Mouse (Mus musculus) spleen, adult 2 months (tissue): Measurements from ENCODE around the gene Gen1. TPM values are rescaled to one million over a fixed set of nuclear protein-coding genes. Genes with fewer than 3 reads are reported as not detected.
A peak's percentile ranks its signal among the peaks of the same experiment; 100 is the strongest.

Experiments
- DNase-seq, 2 experiments: peaks; one replicate each; pipeline versions ENCODE4 v3.0.0 to v3.0.0-alpha.2; 2012 to 2021; ENCODE audit warnings: low spot score in 2 of 2, low read depth in 1 of 2
- H3K27ac ChIP-seq: fragments of 200-500 bp; 2 replicates; pipeline ENCODE4 v1.5.1; 2012; ENCODE audit warnings: low read length, inconsistent platforms; ENCODE audit not compliant: insufficient read depth
- H3K27me3 ChIP-seq: fragments of 200-500 bp; 2 replicates; pipeline ENCODE4 v1.6.1; 2012; ENCODE audit warnings: mild to moderate bottlenecking, moderate library complexity, low read length, inconsistent platforms; ENCODE audit not compliant: control insufficient read depth, insufficient read depth
- H3K36me3 ChIP-seq: fragments of 200-500 bp; 2 replicates; pipeline ENCODE4 v1.6.1; 2012; ENCODE audit warnings: mild to moderate bottlenecking, low read length, inconsistent platforms; ENCODE audit not compliant: control insufficient read depth, insufficient read depth
- H3K4me1 ChIP-seq: fragments of 200-500 bp; 2 replicates; pipeline ENCODE4 v1.6.1; 2011; ENCODE audit warnings: inconsistent platforms; ENCODE audit not compliant: control insufficient read depth, insufficient read depth, insufficient read length
- H3K4me3 ChIP-seq: fragments of 200-500 bp; 2 replicates; pipeline ENCODE4 v1.5.1; 2011; ENCODE audit warnings: mild to moderate bottlenecking, inconsistent platforms; ENCODE audit not compliant: insufficient read depth, insufficient read length; ENCODE audit errors: extremely low read depth
- CTCF ChIP-seq: fragments of 200-500 bp; IDR thresholded peaks from 2 replicates; pipeline ENCODE4 v1.5.1; 2011; ENCODE audit warnings: mild to moderate bottlenecking, inconsistent platforms; ENCODE audit not compliant: insufficient read depth, insufficient read length, insufficient replicate concordance; ENCODE audit errors: extremely low read depth
- POLR2A ChIP-seq: fragments of 200-500 bp; IDR thresholded peaks from 2 replicates; pipeline ENCODE4 v1.6.1; 2011; ENCODE audit warnings: low read depth, low read length, inconsistent platforms
- WGBS: fragments of 180-500 bp; shearing (Covaris S2); methylation state at CpG from one replicate; pipeline ENCODE4 v1.1.7; 2018; 5-methylcytosine and 5-hydroxymethylcytosine counted together
- polyA plus RNA-seq: library from polyadenylated mRNA; depleted of rRNA; stranded (reverse); fragments of >200 nt; gene quantifications from 2 replicates; pipeline ENCODE4 v1.2.3, GENCODE M21; 2012

The Gen1 gene
- polyA plus RNA-seq, 1 experiment: 0.28 TPM

DNA sequence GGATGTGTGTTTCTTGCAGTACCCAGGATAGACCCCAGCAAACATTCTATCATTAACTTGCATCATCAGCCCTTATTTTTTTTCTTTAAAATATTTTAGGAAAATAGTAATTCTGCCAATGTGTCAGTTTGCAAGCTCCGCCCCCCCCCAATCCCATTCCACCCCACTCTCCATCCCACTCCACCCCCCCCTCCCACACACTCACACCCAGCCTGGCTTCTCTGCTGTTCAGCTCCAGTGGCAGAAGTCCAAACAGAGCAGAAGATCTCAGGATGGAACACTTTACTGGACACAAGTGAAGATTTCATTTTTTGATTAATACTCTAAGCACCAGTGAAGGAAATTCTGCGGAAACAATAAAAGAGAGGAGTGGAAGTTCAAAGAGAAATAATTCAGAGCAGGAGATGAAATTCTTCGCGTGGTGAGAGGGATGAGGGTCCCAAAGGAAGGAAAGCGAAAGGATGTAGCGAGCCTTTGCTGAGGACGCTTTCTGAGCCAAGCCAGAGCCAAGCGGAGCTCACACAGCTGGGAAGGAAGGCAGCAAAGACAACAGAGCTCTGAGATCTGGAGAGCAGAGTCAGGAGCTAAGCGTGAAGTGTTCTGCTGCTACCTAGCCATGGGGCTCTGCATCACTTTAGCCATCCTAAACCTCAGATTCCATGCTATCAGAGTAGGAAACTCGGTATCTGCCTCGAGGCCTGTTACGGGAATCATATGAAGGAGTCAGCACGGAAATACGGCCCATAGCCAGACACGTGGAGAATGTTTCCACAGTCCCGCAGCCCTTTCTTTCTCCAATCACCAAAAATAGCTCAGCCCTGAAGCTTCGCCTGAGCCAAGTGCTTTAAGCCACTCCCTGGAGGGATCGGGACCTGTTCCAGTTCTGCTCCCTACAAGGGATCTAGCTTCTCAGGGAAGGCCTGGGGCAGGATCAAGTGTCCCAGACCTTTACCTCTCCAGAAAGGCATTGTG is 61.6 kb downstream of the Gen1 start:
- TF ChIP-seq POLR2A (no peak), CTCF (no peak)
- WGBS: 84% methylated on average over 18 of the region's 18 CpGs
- DNase-seq: no peak
- Histone ChIP-seq H3K4me1 (no peaks in the 10 kb centered on the region), H3K27ac (peak overlapping the region; percentile 16; the same call in 1 of the 2 replicates), H3K36me3 (no peaks in the 10 kb centered on the region), H3K27me3 (no peaks in the 10 kb centered on the region), H3K4me3 (no peak overlapping the region)

DNA sequence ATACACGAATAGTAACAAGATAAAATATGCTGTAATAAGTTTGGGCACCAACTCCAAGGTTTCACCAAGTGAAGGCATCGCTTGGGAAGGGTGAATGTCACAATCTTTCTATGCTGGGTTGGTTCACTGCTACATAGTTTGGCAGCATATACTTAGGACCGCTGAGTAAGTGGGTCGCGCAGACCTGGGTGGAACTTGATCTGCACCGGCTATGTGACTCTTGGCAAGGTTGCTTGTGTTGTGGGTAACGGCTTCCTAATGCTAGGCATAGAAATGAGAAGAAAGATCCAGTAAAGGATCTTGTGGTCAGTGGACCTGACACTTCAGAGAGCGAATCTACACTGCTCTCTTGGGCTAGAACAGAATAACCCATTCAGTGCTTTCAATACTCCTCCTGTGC is 63.1 kb downstream of the Gen1 start:
- WGBS: 76% methylated on average over 8 of the region's 8 CpGs
- no peaks in the 10 kb centered on the region for H3K36me3 ChIP-seq

DNA sequence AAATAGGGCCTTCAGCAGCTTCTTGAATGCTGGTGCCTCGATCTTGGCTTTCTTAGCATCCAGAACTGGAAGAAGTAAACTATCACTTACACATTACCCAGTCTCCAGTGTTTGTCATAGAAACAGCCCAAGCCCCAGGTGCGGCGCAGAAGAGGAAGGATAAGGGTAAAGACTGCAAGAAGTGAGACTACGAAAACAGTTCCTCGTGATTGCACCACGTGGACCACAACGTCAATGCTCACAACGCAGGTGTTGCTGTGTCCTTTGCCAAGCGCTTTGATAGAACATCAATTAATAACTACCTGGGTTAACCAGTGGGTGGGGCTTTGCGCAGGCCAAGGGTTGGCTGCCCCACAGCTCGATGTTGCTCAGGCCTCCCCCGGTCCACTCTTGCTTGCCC is 64.9 kb downstream of the Gen1 start:
- Histone ChIP-seq H3K4me3 (no peak overlapping the region), H3K4me1 (peaks cover 4% of the 10 kb centered on the region; the same call in 1 of the 2 replicates), H3K27me3 (no peaks in the 10 kb centered on the region), H3K27ac (no peak overlapping the region), H3K36me3 (no peaks in the 10 kb centered on the region)
- TF ChIP-seq CTCF: no peak
- no peak for TF ChIP-seq POLR2A
- 60% methylated on average over 12 of the region's 12 CpGs for WGBS
- DNase-seq: peak; percentile 20 to 66

More for the DNA sequence above, 63.1 kb downstream of the Gen1 start:
- no peak overlapping the region for H3K27ac ChIP-seq
- no peaks in the 10 kb centered on the region for H3K4me1 ChIP-seq
- TF ChIP-seq POLR2A (no peak), CTCF (no peak)
- H3K4me3 ChIP-seq: no peak overlapping the region
- H3K27me3 ChIP-seq: no peaks in the 10 kb centered on the region
- DNase-seq: no peak

DNA sequence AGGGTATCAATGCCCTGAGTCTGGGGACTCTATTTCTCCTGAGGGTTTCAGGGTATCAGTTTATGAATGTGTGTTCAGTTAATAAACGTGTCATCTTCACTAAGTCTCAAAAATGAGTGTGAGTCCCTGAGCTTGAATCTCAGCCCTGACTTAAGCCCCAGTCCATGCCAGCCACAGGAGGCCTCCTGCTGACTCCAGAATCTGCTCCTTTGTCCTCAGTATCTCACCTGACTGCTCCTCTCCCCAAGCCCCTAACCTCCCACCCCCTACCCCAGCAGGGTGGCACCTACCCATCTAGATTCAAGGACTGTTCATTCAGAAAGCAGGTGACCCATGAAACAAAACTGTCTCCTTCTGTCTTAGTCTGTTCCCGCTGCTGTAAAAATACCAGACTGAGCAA is 67.0 kb downstream of the Gen1 start:
- 91% methylated on average over 2 of the region's 2 CpGs for WGBS

DNA sequence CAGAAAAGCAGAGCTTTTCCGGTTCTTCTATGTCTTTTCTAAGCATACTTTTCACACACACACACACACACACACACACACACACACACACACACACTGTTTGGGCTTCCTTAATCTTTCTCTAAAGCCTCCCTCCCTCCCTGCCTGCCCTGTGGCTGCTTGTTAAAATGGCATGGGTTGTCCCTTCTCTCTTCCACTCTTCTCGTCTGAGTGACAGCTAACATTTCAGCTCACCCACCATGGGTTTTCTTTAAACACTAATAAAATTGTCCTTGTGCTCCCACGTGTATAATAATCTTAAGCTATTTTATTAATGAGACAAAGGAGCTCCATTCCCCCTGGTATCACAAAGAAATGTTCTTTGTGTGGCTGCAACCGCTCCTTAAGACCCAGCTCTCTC is 67.6 kb downstream of the Gen1 start:
- DNase-seq: no peak
- Histone ChIP-seq H3K27ac (no peak overlapping the region), H3K27me3 (no peaks in the 10 kb centered on the region), H3K4me3 (no peak overlapping the region), H3K36me3 (no peaks in the 10 kb centered on the region), H3K4me1 (peaks cover 4% of the 10 kb centered on the region; the same call in 1 of the 2 replicates)
- 55% methylated on average over 4 of the region's 4 CpGs for WGBS
- no peak for TF ChIP-seq CTCF
- no peak for TF ChIP-seq POLR2A

More for the DNA sequence above, 67.0 kb downstream of the Gen1 start:
- Histone ChIP-seq H3K4me3 (no peak overlapping the region), H3K4me1 (peaks cover 4% of the 10 kb centered on the region; the same call in 1 of the 2 replicates), H3K27me3 (no peaks in the 10 kb centered on the region), H3K36me3 (no peaks in the 10 kb centered on the region), H3K27ac (no peak overlapping the region)
- no peak for DNase-seq
- TF ChIP-seq CTCF: no peak
- no peak for TF ChIP-seq POLR2A

DNA sequence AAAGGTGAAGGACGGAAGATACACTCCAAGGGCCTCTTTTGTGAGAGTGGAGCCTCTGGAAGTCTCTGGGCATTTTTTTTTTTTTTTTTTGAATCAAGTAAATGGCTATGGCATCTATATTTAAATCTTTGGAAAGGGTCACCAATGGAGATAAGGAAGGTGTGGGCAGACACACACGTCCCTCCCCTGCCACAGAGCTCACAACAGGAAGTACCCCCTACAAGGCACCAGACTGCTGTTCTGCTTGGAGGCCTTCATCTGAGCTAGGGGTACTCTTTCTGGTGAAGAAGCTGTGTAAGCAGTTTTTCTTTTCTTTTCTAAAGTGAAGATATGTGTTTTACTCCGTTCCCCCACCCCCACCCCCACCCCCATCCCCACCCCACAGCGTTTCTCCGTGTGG is 68.8 kb downstream of the Gen1 start:
- Histone ChIP-seq H3K4me3 (no peak overlapping the region), H3K27ac (no peak overlapping the region), H3K4me1 (peaks cover 4% of the 10 kb centered on the region; the same call in 1 of the 2 replicates), H3K36me3 (no peaks in the 10 kb centered on the region), H3K27me3 (no peaks in the 10 kb centered on the region)
- no peak for DNase-seq
- TF ChIP-seq POLR2A: no peak
- TF ChIP-seq CTCF: no peak
- 46% methylated on average over 5 of the region's 5 CpGs for WGBS
